Mouse (Mus musculus): ENCODE results near the gene Tctex1d1. TPM values are rescaled to one million over a fixed set of nuclear protein-coding genes. Genes with fewer than 3 reads are reported as not detected.
A peak's percentile ranks its signal among the peaks of the same experiment; 100 is the strongest.

The Tctex1d1 gene
- total RNA-seq, 2 experiments from 2014 or later, result not detected

GRCm38 (mm10) chr4:102988526-102988925 lies 10.1 kb downstream of the Tctex1d1 start:
- DNase-seq, result no peak

GRCm38 (mm10) chr4:102989391-102989790 lies 11.0 kb downstream of the Tctex1d1 start:
- no peak for DNase-seq

GRCm38 (mm10) chr4:102990016-102990415 lies 11.6 kb downstream of the Tctex1d1 start:
- no peak for DNase-seq

GRCm38 (mm10) chr4:102990595-102991340 lies 12.4 kb downstream of the Tctex1d1 start:
- no peak for DNase-seq

- no peak for DNase-seq
Measured at GRCm38 (mm10) chr4:102991685-102992084, 13.3 kb downstream of the Tctex1d1 start.

- DNase-seq, result peak; percentile 9
Measured at GRCm38 (mm10) chr4:103004681-103005080, 26.3 kb downstream of the Tctex1d1 start.

GRCm38 (mm10) chr4:103005190-103005945 lies 27.0 kb downstream of the Tctex1d1 start:
- DNase-seq, result no peak

GRCm38 (mm10) chr4:103006266-103006665 lies 27.9 kb downstream of the Tctex1d1 start:
- no peak for DNase-seq

GRCm38 (mm10) chr4:103006943-103007418 lies 28.6 kb downstream of the Tctex1d1 start:
- peak; percentile 51 for DNase-seq

GRCm38 (mm10) chr4:103010734-103011133 lies 32.3 kb downstream of the Tctex1d1 start:
- DNase-seq, result no peak

- no peak for DNase-seq
Measured at GRCm38 (mm10) chr4:103011823-103012222, 33.4 kb downstream of the Tctex1d1 start.

GRCm38 (mm10) chr4:103013490-103013889 lies 35.1 kb downstream of the Tctex1d1 start:
- no peak for DNase-seq

GRCm38 (mm10) chr4:103026621-103027020 lies 48.2 kb downstream of the Tctex1d1 start, which contains the start of gene Insl5:
Gene Insl5 (minus strand): TSS chr4:103026842.
- DNase-seq, result no peak

GRCm38 (mm10) chr4:103027745-103028144 lies 49.3 kb downstream of the Tctex1d1 start:
- DNase-seq, result no peak

- DNase-seq, result no peak
Measured at GRCm38 (mm10) chr4:103028177-103029088, 50.0 kb downstream of the Tctex1d1 start.

GRCm38 (mm10) chr4:103039103-103039837 lies 60.9 kb downstream of the Tctex1d1 start:
- no peak for DNase-seq

- no peak for DNase-seq
Measured at GRCm38 (mm10) chr4:103039838-103040191, 61.4 kb downstream of the Tctex1d1 start.

GRCm38 (mm10) chr4:103042997-103043396 lies 64.6 kb downstream of the Tctex1d1 start:
- DNase-seq, result no peak

GRCm38 (mm10) chr4:103048046-103048445 lies 69.6 kb downstream of the Tctex1d1 start:
- DNase-seq, result no peak
